Mouse (Mus musculus) cortical plate, adult 2 months (tissue): Measurements from ENCODE around the gene Pawr.

Source experiments
- CTCF ChIP-seq: fragments of 200-500 bp; IDR thresholded peaks from 2 replicates; pipeline ENCODE4 v1.5.1; 2011; ENCODE audit warnings: mild to moderate bottlenecking, control low read depth, low read length; ENCODE audit not compliant: insufficient read depth; ENCODE audit errors: extremely low read depth
- POLR2A ChIP-seq: fragments of 200-500 bp; IDR thresholded peaks from 2 replicates; pipeline ENCODE4 v1.6.1; 2011; ENCODE audit warnings: mild to moderate bottlenecking, low read length, control low read depth; ENCODE audit not compliant: insufficient read depth; ENCODE audit errors: extremely low read depth

DNA sequence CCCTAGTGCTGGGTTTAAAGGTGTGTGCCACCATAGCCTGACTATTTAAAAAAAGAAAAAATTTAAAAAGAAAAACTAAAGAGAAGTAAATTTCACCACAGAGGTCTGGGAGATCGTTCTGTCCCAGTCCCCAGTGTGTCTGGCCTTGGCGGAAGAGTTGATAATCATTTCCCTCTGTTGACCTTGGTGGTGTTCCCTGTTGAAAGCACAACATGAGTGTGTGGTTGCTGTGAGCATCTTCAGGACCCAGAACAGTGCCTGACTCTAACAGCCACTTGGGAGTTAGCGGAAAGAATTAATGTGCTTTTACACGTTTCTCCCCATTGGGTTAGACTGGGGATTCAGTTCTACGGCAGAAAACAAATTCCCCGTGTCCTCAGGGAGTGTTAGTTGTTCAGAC, 77.1 kb downstream of the Pawr start:
- TF ChIP-seq CTCF (no peak), POLR2A (no peak)
